Mouse (Mus musculus) cerebellum, adult (tissue): ENCODE measurements at regions not wholly inside any gene's neighbourhood (a gene's known extent, or its start where the extent isn't known, plus 50 kb on each side); places are given as distances from the start of the nearest gene placed in this dataset.

ENCODE experiments used
- ATAC-seq: cut with Nextera tagmentation; 2 replicates; pipeline ENCODE4 v1.9.2; 2017; ENCODE audit warnings: mild to moderate bottlenecking, moderate library complexity, mixed read lengths; ENCODE audit not compliant: insufficient number of reproducible peaks, low FRiP score, low TSS enrichment

GRCm38 (mm10) chr10:118754791-118755190 lies 115.2 kb downstream of the Dyrk2 start:
- no peak for ATAC-seq

- ATAC-seq: peak; percentile 53; the same call in 1 of the 2 replicates
These were observed 111.1 kb downstream of the Dyrk2 start for GRCm38 (mm10) chr10:118758825-118759471.

- ATAC-seq: no peak
These were observed 109.6 kb downstream of the Dyrk2 start for GRCm38 (mm10) chr10:118760441-118760840.

GRCm38 (mm10) chr10:118761101-118761868 lies 108.7 kb downstream of the Dyrk2 start:
- ATAC-seq: no peak

GRCm38 (mm10) chr10:118765051-118765450 lies 105.0 kb downstream of the Dyrk2 start:
- no peak for ATAC-seq

GRCm38 (mm10) chr10:118765544-118766441 lies 104.2 kb downstream of the Dyrk2 start:
- ATAC-seq: 0 out of 2 replicates have a peak, but pooled peaks have one; percentile 7

- no peak for ATAC-seq
These were observed 103.2 kb downstream of the Dyrk2 start for GRCm38 (mm10) chr10:118766826-118767225.

- ATAC-seq: no peak
These were observed 100.3 kb downstream of the Dyrk2 start for GRCm38 (mm10) chr10:118769751-118770150.

- no peak for ATAC-seq
These were observed 91.4 kb downstream of the Dyrk2 start for GRCm38 (mm10) chr10:118778656-118779055.

- ATAC-seq: no peak
These were observed 89.0 kb downstream of the Dyrk2 start for GRCm38 (mm10) chr10:118780831-118781569.

GRCm38 (mm10) chr10:118781811-118782232 lies 88.2 kb downstream of the Dyrk2 start:
- ATAC-seq: no peak

GRCm38 (mm10) chr10:118782646-118783045 lies 87.4 kb downstream of the Dyrk2 start:
- no peak for ATAC-seq

- ATAC-seq: no peak
These were observed 82.7 kb downstream of the Dyrk2 start for GRCm38 (mm10) chr10:118787280-118787690.

GRCm38 (mm10) chr10:118792352-118793100 lies 77.5 kb downstream of the Dyrk2 start:
- no peak for ATAC-seq

GRCm38 (mm10) chr10:118793794-118794193 lies 76.2 kb downstream of the Dyrk2 start:
- no peak for ATAC-seq

- no peak for ATAC-seq
These were observed 75.5 kb downstream of the Dyrk2 start for GRCm38 (mm10) chr10:118794395-118795060.

GRCm38 (mm10) chr10:118795061-118795407 lies 75.0 kb downstream of the Dyrk2 start:
- ATAC-seq: no peak

GRCm38 (mm10) chr10:118796512-118796911 lies 73.5 kb downstream of the Dyrk2 start:
- ATAC-seq: no peak

- ATAC-seq: no peak
These were observed 72.8 kb downstream of the Dyrk2 start for GRCm38 (mm10) chr10:118797256-118797655.
